ENCODE assay signal across 8 mouse cellular contexts in the genomic region with DNA sequence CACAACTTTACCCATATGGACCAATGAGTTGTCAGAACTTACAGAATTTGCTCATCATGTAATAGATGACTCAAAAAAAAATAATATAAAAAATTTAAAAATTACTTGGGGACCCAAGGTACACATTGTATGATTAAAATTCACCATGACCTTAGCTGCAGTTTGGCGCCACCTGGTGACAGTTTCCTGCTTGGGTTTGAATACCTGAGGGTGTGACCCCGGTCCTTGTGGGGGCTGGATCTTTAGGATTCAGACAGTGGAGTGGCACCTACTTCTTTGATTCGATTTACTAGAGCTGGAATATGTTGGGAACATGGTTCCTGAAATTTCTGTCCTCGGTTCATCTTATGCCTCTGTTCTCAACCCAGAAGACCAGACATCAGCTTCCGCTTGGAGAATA.
DNase-seq lines count a peak whose midpoint lies in the region; ATAC-seq and TF ChIP-seq lines count a peak whose summit lies in the region.

No protein-coding gene starts in this region.

- H3K27me3 ChIP-seq in intestine, postnatal 0 days (replicated peaks; ENCODE audit: control insufficient read depth, insufficient read depth, low read length) = no peaks in the 10 kb centered on the region
- H3K27me3 ChIP-seq in intestine, embryonic 16.5 days (replicated peaks; ENCODE audit: control insufficient read depth, insufficient read depth, low read length) = no peaks in the 10 kb centered on the region

- TF ChIP-seq CTCF in intestine, postnatal 0 days (IDR thresholded peaks at IDR 0.05; ENCODE audit: low read depth) = peak; percentile 63

- ATAC-seq in intestine, postnatal 0 days = no peak
- ATAC-seq in intestine, embryonic 16.5 days = no peak

- no peak overlapping the region for H3K27ac ChIP-seq in intestine, postnatal 0 days (ENCODE audit: low read depth, low read length)
- no peak overlapping the region for H3K27ac ChIP-seq in intestine, embryonic 16.5 days (ENCODE audit: low read length)

- peak; percentile 3 for DNase-seq in thymus, postnatal 0 days (ENCODE audit: low spot score)
- DNase-seq in thymus, postnatal 25 days = no peak
- peak; percentile 37 for DNase-seq in adrenal gland, postnatal 25 days
- peak; percentile 6 for DNase-seq in retina, postnatal 1 day
- DNase-seq in spleen, postnatal 4 days (ENCODE audit: low spot score in 2 of 2) = no peak
- DNase-seq in cerebellum, adult 11 months = no peak

- no peaks in the 10 kb centered on the region for H3K9me3 ChIP-seq in intestine, postnatal 0 days (ENCODE audit: control insufficient read depth)
- H3K9me3 ChIP-seq in intestine, embryonic 16.5 days (ENCODE audit: control insufficient read depth, low read length) = no peaks in the 10 kb centered on the region

- H3K4me1 ChIP-seq in intestine, postnatal 0 days (replicated peaks; ENCODE audit: control insufficient read depth, insufficient read depth, low read length) = no peaks in the 10 kb centered on the region
- H3K4me1 ChIP-seq in intestine, embryonic 16.5 days (ENCODE audit: control insufficient read depth, insufficient read depth, low read length) = no peaks in the 10 kb centered on the region

- no peak overlapping the region for H3K4me2 ChIP-seq in intestine, postnatal 0 days (replicated peaks; ENCODE audit: low read depth)
- no peak overlapping the region for H3K4me2 ChIP-seq in intestine, embryonic 16.5 days (ENCODE audit: low read depth, low read length)

- no peak overlapping the region for H3K9ac ChIP-seq in intestine, postnatal 0 days (ENCODE audit: low read depth, low read length)
- no peak overlapping the region for H3K9ac ChIP-seq in intestine, embryonic 16.5 days (ENCODE audit: low read depth, low read length)

- H3K4me3 ChIP-seq in intestine, postnatal 0 days (ENCODE audit: low read depth, low read length) = no peak overlapping the region
- H3K4me3 ChIP-seq in intestine, embryonic 16.5 days (ENCODE audit: low read length) = no peak overlapping the region

- H3K36me3 ChIP-seq in intestine, postnatal 0 days (ENCODE audit: control insufficient read depth, insufficient read depth) = no peaks in the 10 kb centered on the region
- H3K36me3 ChIP-seq in intestine, embryonic 16.5 days (ENCODE audit: control insufficient read depth, insufficient read depth, low read length) = no peaks in the 10 kb centered on the region

- 64% methylated on average over 5 of the region's 5 CpGs for WGBS in intestine, postnatal 0 days
- 66% methylated on average over 5 of the region's 5 CpGs for WGBS in intestine, embryonic 16.5 days

Comparison
In these comparisons a context has a peak if more than half of its experiments do, and no peak if none do; other contexts are left out.
1. DNase-seq: peak in thymus, postnatal 0 days (single experiment), adrenal gland, postnatal 25 days (single experiment) and retina, postnatal 1 day (single experiment); none in thymus, postnatal 25 days (single experiment), spleen, postnatal 4 days (0 of 2) and cerebellum, adult 11 months (single experiment).